Mouse (Mus musculus): ENCODE results near the gene Fgfr2. TPM values are rescaled to one million over a fixed set of nuclear protein-coding genes. Genes with fewer than 3 reads are reported as not detected.

The Fgfr2 gene
- polyA plus RNA-seq, 1 experiment from 2014 or later: 110 TPM

- Histone ChIP-seq H3K4me3 (ENCODE audit: low read depth, low read length) (no peak overlapping the region), H3K4me1 (ENCODE audit: insufficient read depth, low read depth, low read length) (no peaks in the 10 kb centered on the region; the same call in 1 of the 2 replicates), H3K36me3 (ENCODE audit: insufficient read depth, low read length) (no peaks in the 10 kb centered on the region), H3K9ac (replicated peaks; ENCODE audit: low read depth) (no peak overlapping the region), H3K27me3 (replicated peaks; ENCODE audit: insufficient read depth, low read length) (no peaks in the 10 kb centered on the region), H3K9me3 (ENCODE audit: low read length) (no peaks in the 10 kb centered on the region), H3K4me2 (replicated peaks; ENCODE audit: low read depth, low read length) (no peak overlapping the region), H3K27ac (ENCODE audit: low read length) (no peak overlapping the region)
- DNase-seq (ENCODE audit: low spot score) (no peak), ATAC-seq (no peak; the same call in 1 of the 2 replicates)
- TF ChIP-seq EP300 (IDR thresholded peaks at IDR 0.05) (no peak), CTCF (IDR thresholded peaks at IDR 0.05) (no peak)
- WGBS: 81% methylated on average over 4 of the region's 4 CpGs
Measured at GRCm38 (mm10) chr7:130727560-130727959, 2395.6 kb downstream of the Fgfr2 start.

GRCm38 (mm10) chr7:130726724-130727422 lies 2396.3 kb downstream of the Fgfr2 start:
- H3K9me3 ChIP-seq (ENCODE audit: low read length): no peaks in the 10 kb centered on the region
- H3K27me3 ChIP-seq (replicated peaks; ENCODE audit: insufficient read depth, low read length): no peaks in the 10 kb centered on the region
- DNase-seq (ENCODE audit: low spot score) (peak; percentile 18), ATAC-seq (peak; percentile 37; the same call in 1 of the 2 replicates)
- H3K4me3 ChIP-seq (ENCODE audit: low read depth, low read length): no peak overlapping the region
- H3K4me2 ChIP-seq (replicated peaks; ENCODE audit: low read depth, low read length): no peak overlapping the region
- H3K4me1 ChIP-seq (ENCODE audit: insufficient read depth, low read depth, low read length): no peaks in the 10 kb centered on the region; the same call in 1 of the 2 replicates
- H3K27ac ChIP-seq (ENCODE audit: low read length): no peak overlapping the region
- H3K9ac ChIP-seq (replicated peaks; ENCODE audit: low read depth): no peak overlapping the region
- no peaks in the 10 kb centered on the region for H3K36me3 ChIP-seq (ENCODE audit: insufficient read depth, low read length)
- TF ChIP-seq CTCF (IDR thresholded peaks at IDR 0.05) (no peak), EP300 (IDR thresholded peaks at IDR 0.05) (no peak)
- 41% methylated on average over 8 of the region's 8 CpGs for WGBS

GRCm38 (mm10) chr7:130726185-130726584 lies 2397.0 kb downstream of the Fgfr2 start:
- no peak for TF ChIP-seq EP300 (IDR thresholded peaks at IDR 0.05)
- TF ChIP-seq CTCF (IDR thresholded peaks at IDR 0.05): no peak
- DNase-seq (ENCODE audit: low spot score) (no peak), ATAC-seq (no peak)
- H3K9ac ChIP-seq (replicated peaks; ENCODE audit: low read depth): no peak overlapping the region
- no peaks in the 10 kb centered on the region for H3K9me3 ChIP-seq (ENCODE audit: low read length)
- no peak overlapping the region for H3K4me3 ChIP-seq (ENCODE audit: low read depth, low read length)
- no peaks in the 10 kb centered on the region; the same call in 1 of the 2 replicates for H3K4me1 ChIP-seq (ENCODE audit: insufficient read depth, low read depth, low read length)
- H3K27ac ChIP-seq (ENCODE audit: low read length): no peak overlapping the region
- WGBS: 43% methylated on average over 3 of the region's 3 CpGs
- no peaks in the 10 kb centered on the region for H3K27me3 ChIP-seq (replicated peaks; ENCODE audit: insufficient read depth, low read length)
- no peaks in the 10 kb centered on the region for H3K36me3 ChIP-seq (ENCODE audit: insufficient read depth, low read length)
- H3K4me2 ChIP-seq (replicated peaks; ENCODE audit: low read depth, low read length): no peak overlapping the region

GRCm38 (mm10) chr7:130720646-130721335 lies 2402.4 kb downstream of the Fgfr2 start:
- H3K9ac ChIP-seq (replicated peaks; ENCODE audit: low read depth): no peak overlapping the region
- 55% methylated on average over 9 of the region's 9 CpGs for WGBS
- H3K4me2 ChIP-seq (replicated peaks; ENCODE audit: low read depth, low read length): no peak overlapping the region
- TF ChIP-seq EP300 (IDR thresholded peaks at IDR 0.05) (no peak), CTCF (IDR thresholded peaks at IDR 0.05) (no peak)
- no peak for ATAC-seq
- no peaks in the 10 kb centered on the region for H3K9me3 ChIP-seq (ENCODE audit: low read length)
- H3K4me1 ChIP-seq (ENCODE audit: insufficient read depth, low read depth, low read length): no peaks in the 10 kb centered on the region
- no peak overlapping the region for H3K4me3 ChIP-seq (ENCODE audit: low read depth, low read length)
- no peaks in the 10 kb centered on the region for H3K27me3 ChIP-seq (replicated peaks; ENCODE audit: insufficient read depth, low read length)
- no peaks in the 10 kb centered on the region for H3K36me3 ChIP-seq (ENCODE audit: insufficient read depth, low read length)
- DNase-seq (ENCODE audit: low spot score): no peak
- H3K27ac ChIP-seq (ENCODE audit: low read length): no peak overlapping the region

DNA sequence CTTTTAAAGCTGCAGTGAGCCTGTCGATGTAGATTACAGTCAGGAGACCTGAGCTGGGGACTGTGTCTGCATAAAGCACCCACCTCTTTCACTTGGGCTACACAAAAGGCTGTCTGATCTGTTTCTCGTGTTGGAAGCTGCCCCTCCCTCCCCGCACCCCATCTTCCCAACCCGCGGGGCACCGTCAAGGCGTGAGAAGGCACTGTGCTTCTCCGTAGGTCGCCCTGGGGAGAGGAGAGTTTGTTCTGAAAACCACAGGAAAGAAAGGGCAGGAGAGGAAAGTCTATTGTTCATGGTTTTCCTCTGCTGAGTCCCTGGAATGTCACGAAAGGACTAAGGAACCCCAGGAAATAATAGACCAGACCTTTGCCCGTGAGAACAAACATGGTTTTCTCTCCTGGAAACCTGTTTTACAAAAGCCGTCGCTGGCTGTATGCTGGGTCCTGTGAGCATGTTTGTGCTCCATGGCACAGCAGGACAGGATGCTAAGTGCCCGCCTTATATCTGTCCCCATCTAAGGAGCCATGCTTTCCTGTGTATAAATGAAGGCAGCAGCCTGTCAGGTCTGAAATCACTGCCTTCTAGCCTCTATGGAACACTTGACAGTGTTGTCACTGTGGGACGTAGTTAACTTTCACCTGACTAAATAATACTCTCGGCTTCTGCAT lies 2403.1 kb downstream of the Fgfr2 start:
- DNase-seq (ENCODE audit: low spot score) (no peak), ATAC-seq (no peak)
- no peak overlapping the region for H3K27ac ChIP-seq (ENCODE audit: low read length)
- WGBS: 32% methylated on average over 16 of the region's 16 CpGs
- no peaks in the 10 kb centered on the region for H3K36me3 ChIP-seq (ENCODE audit: insufficient read depth, low read length)
- no peak overlapping the region for H3K9ac ChIP-seq (replicated peaks; ENCODE audit: low read depth)
- H3K4me2 ChIP-seq (replicated peaks; ENCODE audit: low read depth, low read length): no peak overlapping the region
- no peaks in the 10 kb centered on the region for H3K9me3 ChIP-seq (ENCODE audit: low read length)
- H3K4me3 ChIP-seq (ENCODE audit: low read depth, low read length): no peak overlapping the region
- H3K27me3 ChIP-seq (replicated peaks; ENCODE audit: insufficient read depth, low read length): no peaks in the 10 kb centered on the region
- TF ChIP-seq EP300 (IDR thresholded peaks at IDR 0.05): no peak
- no peak for TF ChIP-seq CTCF (IDR thresholded peaks at IDR 0.05)
- no peaks in the 10 kb centered on the region for H3K4me1 ChIP-seq (ENCODE audit: insufficient read depth, low read depth, low read length)

DNA sequence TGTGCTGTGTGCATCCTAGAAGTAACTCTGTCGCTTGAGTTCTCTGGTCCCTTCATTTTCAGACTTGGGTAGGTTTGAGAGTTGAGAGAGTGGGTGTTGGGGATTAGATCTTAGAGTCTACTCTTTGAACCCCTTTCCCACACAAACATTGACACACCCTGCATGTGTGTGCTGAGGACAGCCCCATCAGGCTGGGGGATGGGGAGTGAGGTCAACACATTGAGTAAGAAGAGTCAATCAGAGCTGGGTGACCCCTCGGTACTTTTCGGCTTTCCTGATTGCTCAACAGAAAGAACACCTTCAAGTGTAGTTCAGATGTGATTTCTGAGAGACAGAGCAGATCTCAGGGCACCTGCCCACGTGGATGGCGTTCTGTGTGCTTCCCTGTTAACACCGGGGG lies 2406.2 kb downstream of the Fgfr2 start:
- 91% methylated on average over 6 of the region's 6 CpGs for WGBS
- Histone ChIP-seq H3K36me3 (ENCODE audit: insufficient read depth, low read length) (no peaks in the 10 kb centered on the region), H3K9ac (replicated peaks; ENCODE audit: low read depth) (no peak overlapping the region), H3K4me2 (replicated peaks; ENCODE audit: low read depth, low read length) (no peak overlapping the region), H3K4me3 (ENCODE audit: low read depth, low read length) (no peak overlapping the region), H3K4me1 (ENCODE audit: insufficient read depth, low read depth, low read length) (no peaks in the 10 kb centered on the region), H3K27ac (ENCODE audit: low read length) (no peak overlapping the region), H3K9me3 (ENCODE audit: low read length) (no peaks in the 10 kb centered on the region), H3K27me3 (replicated peaks; ENCODE audit: insufficient read depth, low read length) (no peaks in the 10 kb centered on the region)
- no peak for ATAC-seq
- TF ChIP-seq EP300 (IDR thresholded peaks at IDR 0.05) (no peak), CTCF (IDR thresholded peaks at IDR 0.05) (no peak)
- no peak for DNase-seq (ENCODE audit: low spot score)
